Mouse (Mus musculus): ENCODE results near the gene Ctnna2. TPM values are rescaled to one million over a fixed set of nuclear protein-coding genes. Genes with fewer than 3 reads are reported as not detected.
A peak's percentile ranks its signal among the peaks of the same experiment; 100 is the strongest.

Ctnna2 gene
- total RNA-seq, 2 experiments from 2014 or later = not detected

GRCm38 (mm10) chr6:77196650-77197049 lies 782.8 kb downstream of the Ctnna2 start:
- no peak for ATAC-seq (replicated peaks; ENCODE audit: poor library complexity)

DNA sequence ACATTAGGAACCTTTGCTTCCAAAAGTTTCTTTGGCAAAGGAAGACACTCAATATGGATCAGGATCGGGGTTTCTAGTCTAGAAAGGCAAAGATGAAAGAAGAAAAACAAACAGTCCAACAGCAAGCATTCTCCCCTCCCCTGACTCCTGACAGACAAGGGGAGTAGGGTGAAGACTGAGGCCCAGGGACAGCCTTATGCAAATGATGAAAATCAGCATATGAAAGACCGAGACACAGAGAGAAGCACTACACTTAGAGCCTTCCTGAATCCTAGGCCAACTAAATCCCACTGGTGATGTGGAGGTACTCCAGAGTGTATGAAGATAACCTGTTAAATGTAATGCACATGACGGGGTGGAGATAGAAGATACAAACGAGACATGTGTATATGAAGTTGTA lies 787.9 kb downstream of the Ctnna2 start:
- no peak for ATAC-seq (replicated peaks; ENCODE audit: poor library complexity)

GRCm38 (mm10) chr6:77188628-77189027 lies 790.9 kb downstream of the Ctnna2 start:
- ATAC-seq (replicated peaks; ENCODE audit: poor library complexity) = no peak

GRCm38 (mm10) chr6:77185751-77186150 lies 793.7 kb downstream of the Ctnna2 start:
- no peak for ATAC-seq (replicated peaks; ENCODE audit: poor library complexity)

GRCm38 (mm10) chr6:77184896-77185295 lies 794.6 kb downstream of the Ctnna2 start:
- no peak for ATAC-seq (replicated peaks; ENCODE audit: poor library complexity)

DNA sequence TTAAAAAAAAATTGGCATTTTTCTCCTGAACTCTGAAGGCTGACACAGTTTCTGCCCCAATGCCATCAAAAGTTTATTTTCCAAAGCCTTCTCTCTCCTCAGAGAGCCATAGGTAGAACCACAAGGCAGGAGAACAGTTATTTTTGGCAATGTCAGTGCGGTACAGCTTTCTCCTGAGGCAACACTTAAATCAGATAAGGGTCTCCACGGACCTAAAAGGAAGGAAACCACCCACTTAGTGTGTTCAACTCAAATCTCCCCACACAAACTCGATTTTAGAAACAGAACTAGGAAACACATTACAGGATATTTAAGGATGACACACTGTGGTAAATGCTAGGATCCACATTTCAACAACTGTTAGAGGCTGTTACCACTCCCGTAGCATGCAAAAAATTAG lies 803.7 kb downstream of the Ctnna2 start:
- ATAC-seq (replicated peaks; ENCODE audit: poor library complexity) = peak; percentile 23; the same call in 1 of the 2 replicates

- no peak for ATAC-seq (replicated peaks; ENCODE audit: poor library complexity)
Observed at GRCm38 (mm10) chr6:77157028-77157427, 822.5 kb downstream of the Ctnna2 start.

GRCm38 (mm10) chr6:77139306-77139920 lies 840.1 kb downstream of the Ctnna2 start:
- no peak for ATAC-seq (replicated peaks; ENCODE audit: poor library complexity)

- no peak for ATAC-seq (replicated peaks; ENCODE audit: poor library complexity)
Observed at GRCm38 (mm10) chr6:77120926-77121325, 858.6 kb downstream of the Ctnna2 start.

GRCm38 (mm10) chr6:77120510-77120909 lies 859.0 kb downstream of the Ctnna2 start:
- no peak for ATAC-seq (replicated peaks; ENCODE audit: poor library complexity)

- ATAC-seq (replicated peaks; ENCODE audit: poor library complexity) = no peak
Observed at GRCm38 (mm10) chr6:77109095-77109945, 870.2 kb downstream of the Ctnna2 start.

- no peak for ATAC-seq (replicated peaks; ENCODE audit: poor library complexity)
Observed at GRCm38 (mm10) chr6:77101047-77101446, 878.5 kb downstream of the Ctnna2 start.

DNA sequence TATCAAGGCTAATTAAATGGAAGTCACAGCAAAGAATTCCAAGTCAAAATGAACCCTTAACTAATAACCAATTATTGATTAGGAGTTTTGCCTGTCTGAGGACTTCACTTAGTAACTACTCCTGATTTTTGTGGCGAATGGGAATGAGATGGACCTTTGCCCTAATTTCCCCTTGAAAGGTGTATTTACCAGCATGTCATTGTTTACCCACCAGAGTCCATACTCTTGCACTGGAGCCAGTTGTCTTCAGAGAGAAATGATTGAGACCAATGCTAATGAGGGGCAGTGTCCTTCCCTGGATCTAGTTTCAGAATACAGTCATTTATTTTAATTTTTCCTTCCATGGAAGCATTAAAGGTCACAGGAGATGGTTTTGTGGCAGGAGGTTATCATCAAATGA lies 881.0 kb downstream of the Ctnna2 start:
- ATAC-seq (replicated peaks; ENCODE audit: poor library complexity) = no peak

DNA sequence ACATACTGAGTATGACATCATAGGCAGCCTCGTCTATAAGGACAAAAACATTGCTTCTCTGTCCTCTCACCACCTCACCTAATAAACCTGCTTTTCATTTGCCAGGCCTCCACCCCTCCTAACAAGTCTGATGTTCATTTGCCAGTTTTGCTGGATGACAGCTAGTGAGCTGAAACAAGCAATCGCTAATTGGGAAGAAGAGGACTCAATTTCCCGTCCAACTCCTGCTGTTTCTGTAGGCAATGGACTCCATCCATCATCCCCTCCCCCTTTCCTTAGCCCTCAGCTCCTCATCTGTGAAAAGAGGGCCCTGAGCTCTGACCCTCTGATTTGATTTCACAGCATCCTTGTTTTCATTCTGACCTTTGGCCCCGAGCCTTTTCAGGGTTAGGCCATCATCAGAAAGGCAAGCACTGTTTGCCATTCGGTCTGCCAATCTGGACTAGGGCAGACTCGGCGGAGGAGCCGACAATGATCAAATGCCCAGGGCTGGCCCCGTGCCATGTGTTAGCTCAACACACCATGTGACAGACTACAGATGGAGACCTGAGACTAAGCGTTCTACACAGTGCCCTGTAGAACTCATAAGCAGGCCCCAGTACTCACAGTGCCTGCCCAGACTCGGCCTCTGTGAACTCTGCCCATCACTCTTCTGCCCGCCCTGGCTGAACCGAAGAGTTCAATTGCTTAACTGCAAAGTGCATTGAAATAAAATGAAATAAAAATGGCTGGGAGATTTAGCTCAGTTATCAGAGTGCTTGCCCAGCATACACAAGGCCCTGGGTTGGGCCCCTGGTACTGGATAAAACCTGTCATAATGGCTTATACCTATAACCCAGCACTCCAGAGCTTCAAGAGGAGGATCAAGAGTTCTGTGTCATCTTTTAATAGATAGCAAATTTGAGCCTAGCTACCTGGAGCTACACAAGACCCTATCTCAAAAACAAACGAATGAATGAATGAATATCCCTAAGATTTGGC lies 903.8 kb downstream of the Ctnna2 start:
- no peak for ATAC-seq (replicated peaks; ENCODE audit: poor library complexity)

DNA sequence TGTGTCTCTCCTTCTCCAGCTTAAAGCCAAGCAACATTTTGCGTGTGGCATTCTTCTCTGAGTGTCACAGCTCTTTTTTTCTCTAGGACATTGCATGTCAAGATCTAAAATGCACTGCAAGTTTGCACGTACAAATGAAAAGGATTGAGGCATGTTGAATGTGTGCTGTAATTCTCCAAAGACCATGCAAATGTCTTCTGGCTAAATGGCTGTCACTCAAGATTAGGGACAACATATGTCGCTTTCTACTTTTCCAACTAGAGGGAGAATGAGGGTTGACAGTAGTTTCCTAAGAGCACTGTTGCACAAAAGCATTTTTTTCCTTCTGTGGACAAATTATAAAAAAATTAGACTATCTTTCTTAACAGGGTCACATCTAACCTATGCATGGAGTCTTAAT lies 909.9 kb downstream of the Ctnna2 start:
- ATAC-seq (replicated peaks; ENCODE audit: poor library complexity) = no peak

- no peak for ATAC-seq (replicated peaks; ENCODE audit: poor library complexity)
Observed at GRCm38 (mm10) chr6:77050690-77051089, 928.8 kb downstream of the Ctnna2 start.

DNA sequence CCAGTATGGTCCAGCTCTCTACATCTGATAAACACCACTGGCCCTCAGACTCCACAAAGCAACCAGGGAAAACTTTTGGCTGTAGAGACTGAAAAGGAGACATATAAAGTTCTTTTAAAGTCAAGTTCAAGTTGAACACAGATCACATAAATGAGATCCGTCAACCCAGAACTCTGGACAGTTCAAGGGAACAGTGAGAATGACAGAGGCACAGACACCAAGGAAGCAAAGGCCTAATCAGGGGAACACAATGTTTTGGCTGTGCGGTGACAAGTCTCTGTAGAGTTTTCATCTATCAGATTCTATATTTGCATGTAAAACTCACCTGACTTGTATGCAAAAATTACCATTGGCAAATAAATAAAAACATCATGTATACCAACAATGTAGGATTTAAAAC lies 929.3 kb downstream of the Ctnna2 start:
- ATAC-seq (replicated peaks; ENCODE audit: poor library complexity) = no peak

DNA sequence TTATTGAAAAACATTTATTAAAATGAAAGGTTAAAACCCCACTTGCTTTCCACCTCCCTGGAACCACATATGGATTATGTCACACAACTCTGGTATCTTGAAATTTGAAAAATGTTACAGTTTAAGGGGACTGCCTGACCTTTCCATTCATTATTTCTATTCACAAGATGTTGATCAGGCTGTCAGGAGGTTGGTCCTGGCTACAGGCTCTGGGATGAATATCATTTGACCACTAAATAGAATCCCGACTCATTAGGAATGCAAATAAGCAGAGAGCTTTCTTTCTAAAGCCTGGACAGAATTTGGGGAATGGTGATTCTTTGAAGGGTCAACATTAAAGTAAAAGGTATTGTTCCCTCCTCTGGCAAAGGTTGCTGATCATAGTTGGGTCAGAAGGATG lies 931.9 kb downstream of the Ctnna2 start:
- ATAC-seq (replicated peaks; ENCODE audit: poor library complexity) = no peak

- no peak for ATAC-seq (replicated peaks; ENCODE audit: poor library complexity)
Observed at GRCm38 (mm10) chr6:77025066-77025465, 954.4 kb downstream of the Ctnna2 start.

DNA sequence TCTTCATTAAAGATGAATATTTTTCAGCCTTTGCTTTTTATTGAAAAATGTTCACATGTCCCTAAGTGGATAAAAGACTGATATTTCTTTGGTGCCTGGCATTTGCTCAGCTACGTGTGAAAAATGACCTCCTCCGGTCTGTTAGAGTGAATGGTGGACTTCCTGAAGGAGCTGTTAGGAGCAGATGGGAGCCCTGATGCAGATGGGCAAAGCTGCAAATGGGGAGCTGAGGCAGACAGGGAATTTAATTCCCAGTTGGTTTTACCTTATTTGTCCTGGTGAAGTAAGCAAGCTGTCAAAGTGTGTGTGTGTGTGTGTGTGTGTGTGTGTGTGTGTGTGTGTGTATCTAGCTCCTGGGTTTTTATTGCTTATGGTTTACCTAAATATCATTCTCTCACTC lies 966.3 kb downstream of the Ctnna2 start:
- ATAC-seq (replicated peaks; ENCODE audit: poor library complexity) = no peak

DNA sequence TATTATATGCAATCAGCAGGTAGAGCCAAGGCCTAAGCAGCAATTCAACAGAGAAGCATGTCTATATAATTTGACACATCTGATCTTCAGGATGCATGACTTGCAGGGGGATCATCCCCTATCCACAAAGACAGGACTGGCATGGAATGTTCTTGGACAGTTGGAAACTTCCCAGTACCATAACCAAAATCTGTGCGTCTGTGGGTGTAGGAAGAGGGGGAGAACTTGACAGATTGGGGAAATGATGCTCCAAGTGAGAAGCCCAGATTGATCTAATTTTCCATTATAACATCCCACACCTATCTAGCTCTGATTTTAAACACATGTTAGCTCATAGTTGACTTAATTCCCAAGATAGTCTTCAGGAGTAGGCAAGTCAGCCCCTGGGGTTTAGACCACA lies 968.5 kb downstream of the Ctnna2 start:
- no peak for ATAC-seq (replicated peaks; ENCODE audit: poor library complexity)

Measured in megakaryocyte progenitor cell, adult 5-6 weeks (primary cell).